Mouse (Mus musculus) B cell, adult 2 months (primary cell): ENCODE measurements around the gene Olfr15.
"Not testable (repeated sequence)": the region's sequence is repeated elsewhere in the genome, so short reads cannot be mapped to it uniquely, and the experiment has no call there.

Experiments
- DNase-seq, 2 experiments: peaks; one replicate each; pipeline ENCODE4 v3.0.0; 2022

Gene Olfr15

GRCm38 (mm10) chr16:3830588-3831109, at the start of gene Olfr15:
Gene Olfr15, plus strand, starts transcription at chr16:3830878.
- DNase-seq = peak; percentile 24 to 31

- no peak for DNase-seq
These were observed 49.4 kb upstream of the Olfr15 start for GRCm38 (mm10) chr16:3781237-3781636.

DNA sequence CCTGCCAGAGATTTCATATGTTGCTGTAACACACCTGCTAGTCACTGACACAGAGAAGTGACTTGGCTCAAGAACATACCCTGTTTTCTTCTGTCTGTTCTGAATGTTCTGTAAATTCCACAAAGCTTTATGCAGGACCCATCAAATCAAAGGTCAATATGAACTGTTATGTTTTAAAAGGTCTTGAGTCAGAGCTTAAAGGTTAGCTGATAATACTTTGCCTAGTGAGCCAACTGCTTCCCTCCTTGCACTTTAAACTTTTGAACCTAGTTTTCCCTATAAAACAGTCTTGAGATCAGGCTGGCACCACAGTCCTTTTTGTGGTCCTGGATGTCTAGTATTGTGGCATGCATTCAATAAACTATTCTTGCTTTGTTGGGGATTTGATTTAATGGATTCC, 42.3 kb upstream of the Olfr15 start:
- no peak for DNase-seq

DNA sequence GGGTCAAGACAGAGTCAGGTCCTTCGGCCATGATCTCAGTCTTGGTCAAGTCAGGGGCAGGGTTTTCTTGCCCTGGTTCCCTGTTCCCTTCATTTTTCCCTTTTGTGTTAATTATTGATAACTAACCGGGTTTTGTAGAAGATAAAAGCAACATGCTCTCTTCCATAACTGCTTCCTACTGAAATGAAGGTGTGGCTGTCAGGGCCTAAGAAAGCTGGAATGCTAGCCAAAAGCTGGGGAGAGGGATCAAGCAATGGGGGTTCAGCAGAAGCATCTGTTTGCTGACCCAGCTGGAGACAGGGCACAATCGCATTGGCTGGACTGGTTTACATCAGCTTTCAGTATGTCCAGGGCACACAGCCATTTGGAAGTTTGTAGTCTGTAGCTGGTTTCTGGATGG, 22.5 kb upstream of the Olfr15 start:
- no peak for DNase-seq

DNA sequence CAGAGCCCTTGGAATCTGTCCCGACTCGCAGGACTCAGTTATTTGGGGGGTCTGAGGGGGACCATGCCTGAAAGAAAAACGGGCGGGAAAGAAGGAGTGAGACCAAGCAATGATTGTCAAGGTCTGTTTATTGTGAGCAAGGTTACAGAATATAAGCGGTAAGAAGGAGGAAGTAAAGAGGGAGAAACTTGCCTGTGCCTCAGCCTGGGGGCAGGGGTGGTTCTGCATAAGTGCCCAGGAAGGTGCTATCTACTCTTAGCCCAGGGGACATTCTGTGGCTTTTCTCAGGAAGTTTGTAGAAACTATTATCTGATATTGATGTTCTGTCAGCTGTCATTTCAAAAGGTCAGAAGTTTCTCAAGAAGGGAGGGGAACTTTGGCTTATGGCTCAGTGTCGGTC, 16.0 kb upstream of the Olfr15 start:
- peak; percentile 75 to 80 for DNase-seq

GRCm38 (mm10) chr16:3820202-3820601, 10.5 kb upstream of the Olfr15 start:
- DNase-seq = no peak

DNA sequence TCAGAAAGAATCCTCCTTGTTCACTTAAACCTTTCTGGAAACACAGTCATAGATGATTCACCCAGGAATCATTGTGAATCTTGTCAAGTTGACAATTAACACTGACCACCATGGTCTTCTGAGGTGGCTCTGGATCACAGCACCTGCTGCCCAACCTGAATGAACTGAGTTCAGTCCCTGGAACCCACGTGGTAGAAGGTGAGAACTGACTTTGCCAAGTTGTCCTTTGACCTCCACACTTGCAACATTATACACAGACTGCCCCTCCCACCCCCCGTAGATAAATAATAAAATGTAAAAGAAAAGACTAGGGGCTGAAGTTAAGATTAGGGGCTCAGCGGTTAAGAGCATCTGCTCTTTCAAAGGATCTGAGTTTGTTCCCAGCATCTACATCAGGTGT, 2.7 kb upstream of the Olfr15 start:
- no peak for DNase-seq

DNA sequence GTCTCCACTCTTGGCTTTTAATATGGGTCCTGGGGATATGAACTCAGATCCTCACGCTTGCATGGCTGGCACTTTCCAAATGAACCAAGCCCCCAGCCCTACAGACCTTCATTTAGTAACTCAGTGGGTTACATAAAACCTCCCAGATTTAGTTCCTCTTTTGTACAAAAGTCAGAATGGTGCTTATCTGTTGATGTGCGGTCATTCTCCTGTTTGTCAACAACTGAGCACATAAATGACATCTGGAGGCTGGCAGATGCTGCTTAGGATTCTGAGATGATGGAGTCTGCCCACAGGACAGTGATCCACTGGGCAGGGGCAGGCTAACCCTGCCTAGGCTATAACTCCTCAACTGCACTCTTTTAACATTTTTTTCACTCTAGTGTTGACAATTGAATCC, 951 bp upstream of the Olfr15 start:
- DNase-seq = no peak

DNA sequence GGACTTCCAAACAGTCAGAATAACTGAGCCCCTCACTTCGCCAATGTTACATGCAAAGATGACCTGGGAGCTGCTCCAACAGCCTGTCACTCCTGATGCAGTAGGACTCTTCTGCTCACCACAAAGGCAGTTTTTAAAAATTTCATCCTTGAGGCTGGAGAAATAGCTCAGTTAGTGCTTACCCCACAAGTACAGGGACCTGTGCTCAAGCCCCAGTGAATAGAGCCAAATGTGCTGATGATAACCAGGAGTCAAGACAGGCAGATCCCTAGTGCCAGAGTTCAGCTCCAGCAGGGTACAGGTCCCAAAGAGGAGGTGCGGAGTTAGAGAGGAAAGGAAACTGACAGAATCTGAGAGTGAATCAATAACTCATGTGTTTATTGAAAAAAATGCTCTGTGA, 4.8 kb downstream of the Olfr15 start:
- DNase-seq = no peak

- peak in 1 of 2 experiments; percentile 17 for DNase-seq
These were observed 8.6 kb downstream of the Olfr15 start for GRCm38 (mm10) chr16:3839157-3839885.

DNA sequence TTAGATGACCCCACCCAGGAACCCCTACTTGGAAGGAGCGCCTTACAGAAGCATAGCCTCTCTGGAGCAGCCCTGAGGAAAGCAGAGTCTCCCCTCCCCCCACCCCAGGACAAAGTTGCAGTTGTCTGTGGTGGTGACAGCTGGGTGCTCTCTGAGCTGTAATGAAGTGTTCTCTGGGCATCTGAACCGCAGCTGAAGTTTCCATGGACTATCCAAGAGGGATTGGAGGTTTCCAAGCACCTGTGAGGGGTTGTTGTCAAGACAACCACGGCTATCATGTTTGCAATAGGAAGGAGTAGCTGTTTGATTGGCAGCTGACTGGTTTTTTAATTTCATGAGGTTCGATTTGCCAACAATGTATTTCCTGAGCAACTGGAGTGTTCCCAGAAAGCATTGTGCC, 12.3 kb downstream of the Olfr15 start:
- no peak for DNase-seq

- no peak for DNase-seq
These were observed 13.1 kb downstream of the Olfr15 start for GRCm38 (mm10) chr16:3843796-3844195.

DNA sequence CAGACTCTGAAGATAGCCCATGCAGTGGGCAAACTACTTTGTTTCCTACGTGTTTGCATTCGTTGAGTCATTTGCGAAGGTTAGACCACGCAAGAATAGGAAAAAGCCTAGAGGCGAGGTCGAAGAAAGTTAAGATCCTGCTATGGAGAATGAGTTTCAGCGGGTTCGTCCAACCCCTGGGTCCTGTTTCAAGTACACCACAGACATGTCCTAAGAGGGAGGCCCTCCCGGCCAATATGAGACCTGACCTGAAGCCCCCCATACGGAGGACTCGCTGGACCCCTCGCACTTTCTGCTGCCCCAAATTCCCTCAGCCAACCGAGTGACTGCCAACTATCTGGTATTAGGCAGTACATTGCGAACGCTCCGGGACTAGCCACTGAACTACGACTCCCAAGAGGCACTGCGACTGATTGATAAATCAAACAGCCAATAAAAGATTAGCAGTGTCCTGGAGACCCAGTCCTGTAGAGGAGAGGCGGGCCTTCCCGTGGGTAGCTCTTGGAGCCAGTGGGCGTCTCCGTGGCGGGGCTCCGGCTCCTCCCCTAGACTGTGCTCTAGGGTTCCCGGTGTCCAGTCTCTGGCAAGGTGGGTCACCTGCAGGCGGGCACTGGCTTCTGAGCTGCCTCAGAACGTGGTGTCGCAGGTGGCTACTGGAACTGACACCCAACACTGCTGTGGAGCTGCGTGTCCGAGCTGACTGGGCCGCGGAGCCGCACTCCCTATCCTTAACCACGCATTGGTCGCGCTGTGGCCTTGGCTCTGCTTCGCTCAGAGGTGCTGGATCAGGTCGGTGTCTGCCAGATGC, 16.2 kb downstream of the Olfr15 start, which contains the start of gene Zfp174:
TSS of gene Zfp174 (plus strand) at position 558 of the 808 bp plus-strand sequence.
- peak; percentile 89 to 93 for DNase-seq

GRCm38 (mm10) chr16:3847871-3848270, 17.2 kb downstream of the Olfr15 start:
- no peak for DNase-seq

GRCm38 (mm10) chr16:3848416-3848815, 17.7 kb downstream of the Olfr15 start:
- peak in 1 of 2 experiments; percentile 13 for DNase-seq

DNA sequence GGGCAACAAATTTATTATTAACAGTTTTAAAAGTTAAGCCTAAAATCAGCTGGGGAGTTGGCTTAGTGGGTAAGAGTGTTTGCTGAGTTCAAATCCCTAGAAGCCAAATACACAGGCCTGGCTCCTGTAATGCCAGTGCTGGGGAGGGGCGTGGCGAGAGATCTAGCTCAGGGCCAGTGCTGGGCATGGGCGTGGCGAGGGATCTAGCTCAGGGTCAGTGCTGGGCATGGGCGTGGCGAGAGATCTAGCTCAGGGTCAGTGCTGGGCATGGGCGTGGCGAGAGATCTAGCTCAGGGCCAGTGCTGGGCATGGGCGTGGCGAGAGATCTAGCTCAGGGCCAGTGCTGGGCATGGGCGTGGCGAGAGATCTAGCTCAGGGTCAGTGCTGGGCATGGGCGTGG, 20.6 kb downstream of the Olfr15 start:
- DNase-seq = not testable (repeated sequence)

DNA sequence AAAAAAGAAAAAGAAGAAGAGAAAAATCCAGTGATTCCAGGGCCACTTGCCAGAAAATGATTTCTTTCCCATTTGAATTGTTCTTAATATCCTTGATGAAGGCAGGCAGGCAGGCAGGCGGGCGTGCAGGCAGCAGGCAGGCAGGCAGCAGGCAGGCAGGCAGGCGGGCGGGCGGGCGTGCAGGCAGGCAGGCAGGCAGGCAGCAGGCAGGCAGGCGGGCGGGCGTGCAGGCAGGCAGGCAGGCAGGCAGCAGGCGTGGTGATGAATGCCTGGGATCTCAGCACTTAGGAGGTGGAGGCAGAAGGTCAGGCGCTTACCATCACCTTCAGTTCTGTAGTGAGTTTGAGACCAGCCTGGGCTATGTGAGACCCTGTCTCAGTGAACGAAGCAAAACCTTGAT, 21.9 kb downstream of the Olfr15 start:
- no peak for DNase-seq

DNA sequence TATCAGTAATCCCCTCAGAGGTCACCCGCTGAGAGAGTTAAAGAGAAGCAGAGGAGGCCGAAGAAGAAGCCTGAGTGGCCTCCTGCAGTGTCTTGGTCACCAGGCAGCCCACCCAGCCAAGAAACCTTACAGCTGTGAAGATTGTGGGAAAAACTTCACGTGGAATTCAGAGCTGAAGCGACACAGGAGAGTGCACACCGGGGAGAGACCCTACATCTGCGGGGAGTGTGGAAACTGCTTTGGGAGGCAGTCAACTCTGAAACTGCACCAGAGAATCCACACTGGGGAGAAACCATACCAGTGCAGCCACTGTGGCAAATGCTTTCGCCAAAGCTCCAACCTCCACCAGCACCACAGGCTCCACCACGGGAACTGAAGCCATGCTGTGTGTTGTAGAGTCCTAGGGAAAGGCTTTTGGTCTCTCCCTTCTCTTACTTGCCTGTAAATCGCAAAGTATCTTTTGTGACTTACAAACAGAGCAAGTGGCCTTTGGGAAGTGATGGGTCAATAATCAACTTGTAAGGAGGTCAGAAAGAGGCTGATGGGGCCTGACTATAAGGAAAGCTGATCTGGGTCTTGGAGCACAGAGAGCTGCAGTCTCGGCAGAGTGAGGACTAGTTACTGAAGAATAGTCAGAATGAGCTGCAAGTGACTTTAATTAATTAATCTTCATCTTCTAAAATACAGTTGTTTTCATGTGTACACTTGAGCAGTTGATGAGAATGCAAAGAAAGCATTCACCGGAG, 23.9 kb downstream of the Olfr15 start:
- DNase-seq = no peak

DNA sequence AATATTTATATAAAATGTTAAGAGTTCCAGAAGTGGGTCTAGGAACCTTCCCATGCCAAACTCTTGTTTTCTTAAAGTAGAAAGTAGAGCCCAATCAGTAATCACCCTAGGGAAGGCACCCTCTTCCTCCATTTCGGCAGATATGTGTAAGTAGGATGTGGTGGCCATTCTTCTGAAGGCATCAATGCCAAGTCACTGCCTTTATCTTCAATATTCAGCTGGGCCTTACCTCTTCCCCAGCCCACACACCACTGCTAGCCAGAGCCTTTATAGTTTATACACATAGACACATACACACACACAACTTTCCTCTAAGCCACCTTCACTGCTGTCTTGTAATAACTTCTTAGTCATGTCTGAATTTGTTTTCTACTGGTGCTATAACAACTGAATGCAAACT, 25.1 kb downstream of the Olfr15 start:
- DNase-seq = no peak

DNA sequence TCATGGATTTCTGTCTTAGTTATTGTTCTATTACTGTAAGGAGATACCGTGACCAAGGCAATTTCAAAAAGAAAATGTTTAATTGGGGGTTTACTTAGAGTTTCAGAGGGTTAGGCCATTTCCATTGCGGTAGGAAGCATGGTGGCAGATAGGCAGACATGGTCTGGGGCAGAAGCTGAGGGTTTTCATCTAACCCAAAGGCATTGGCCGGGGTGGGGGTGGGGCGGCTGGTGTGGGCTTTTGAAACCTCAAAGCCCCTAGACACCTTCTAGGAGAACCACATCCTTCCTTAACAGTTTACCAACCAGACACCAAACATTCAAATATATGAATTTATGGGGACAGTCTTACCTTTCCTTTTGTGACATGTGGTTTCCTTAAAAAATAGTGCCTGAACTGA, 28.6 kb downstream of the Olfr15 start:
- DNase-seq = no peak

- no peak for DNase-seq
These were observed 41.1 kb downstream of the Olfr15 start for GRCm38 (mm10) chr16:3871815-3872214.

GRCm38 (mm10) chr16:3872216-3873047, 41.8 kb downstream of the Olfr15 start, which contains the start of gene Naa60:
Gene Naa60, plus strand, starts transcription at chr16:3872375.
- DNase-seq = peak; percentile 83 to 84
